Mouse (Mus musculus): ENCODE results near the gene Hlf. TPM values are rescaled to one million over a fixed set of nuclear protein-coding genes. Genes with fewer than 3 reads are reported as not detected.

Gene Hlf
- polyA plus RNA-seq (2015; fragmentation: Nextera tagmentation; extraction: Ambion mirVana) = 6.6 and 6.9 TPM in 2 replicates

DNA sequence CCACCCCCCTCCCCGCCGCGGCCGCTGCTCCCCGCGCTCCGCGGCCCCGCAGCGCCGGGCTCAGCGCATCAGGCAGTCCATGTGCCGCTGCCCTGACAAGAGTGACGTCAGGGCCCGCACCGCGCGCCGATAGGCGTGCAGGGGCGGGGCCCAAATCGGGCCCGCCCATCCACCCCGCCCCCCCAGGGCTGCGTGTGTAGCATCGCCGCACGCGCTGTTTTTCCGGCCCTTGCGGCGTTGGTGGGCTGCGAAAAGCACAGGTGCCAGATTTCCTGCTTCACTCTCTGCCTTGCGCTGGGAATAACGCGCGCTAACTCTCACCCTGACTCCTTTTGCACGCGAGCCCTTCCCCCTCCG is at the start of gene Hlf:
Hlf (minus strand) TSS at position 79 of the 357 bp plus-strand sequence.
- Histone ChIP-seq H3K9ac (ENCODE audit: low read depth, low read length) (peak within 1 kb of the TSS; percentile 69), H3K9me3 (replicated peaks; ENCODE audit: control insufficient read depth, low read length, poor library complexity, severe bottlenecking) (no peaks in the 10 kb centered on the region), H3K27me3 (ENCODE audit: control insufficient read depth, insufficient read depth, low read depth, low read length) (peaks cover 12% of the 10 kb centered on the region), H3K27ac (ENCODE audit: low read length) (peak within 1 kb of the TSS; percentile 51; the same call in 1 of the 2 replicates), H3K4me3 (ENCODE audit: low read depth, low read length) (peak within 1 kb of the TSS; percentile 60), H3K4me2 (ENCODE audit: low read length) (peak within 1 kb of the TSS; percentile 99), H3K4me1 (ENCODE audit: control insufficient read depth, insufficient read depth, low read length) (peaks cover 14% of the 10 kb centered on the region; the same call in 1 of the 2 replicates), H3K36me3 (ENCODE audit: control insufficient read depth, insufficient read depth, low read length) (no peaks in the 10 kb centered on the region)
- WGBS = 0% methylated on average over 27 of the region's 40 CpGs
- peak; percentile 95 for ATAC-seq

DNA sequence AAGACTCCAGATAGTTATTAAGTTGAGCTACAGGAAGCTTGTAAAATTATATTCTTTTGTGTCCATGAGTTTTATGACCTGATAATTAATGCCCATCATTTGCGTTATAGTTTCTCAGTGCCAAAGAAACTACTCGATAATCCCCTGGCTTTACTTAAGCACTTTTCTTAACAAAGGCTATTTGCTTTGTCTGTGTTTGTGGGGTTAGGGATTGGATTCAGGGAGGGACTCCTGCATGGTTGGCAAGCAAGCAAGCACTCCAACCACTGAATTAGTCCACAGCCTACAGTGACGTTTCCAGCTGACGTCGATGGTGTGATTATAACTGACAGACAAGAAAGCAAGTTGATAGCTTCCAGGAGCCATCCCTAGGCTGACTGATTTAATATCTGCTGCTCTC is 48.1 kb upstream of the Hlf start:
- Histone ChIP-seq H3K4me3 (ENCODE audit: low read depth, low read length) (no peak overlapping the region), H3K4me1 (ENCODE audit: control insufficient read depth, insufficient read depth, low read length) (no peaks in the 10 kb centered on the region), H3K27ac (ENCODE audit: low read length) (no peak overlapping the region), H3K4me2 (ENCODE audit: low read length) (no peak overlapping the region), H3K9me3 (replicated peaks; ENCODE audit: control insufficient read depth, low read length, poor library complexity, severe bottlenecking) (no peaks in the 10 kb centered on the region), H3K9ac (ENCODE audit: low read depth, low read length) (no peak overlapping the region), H3K27me3 (ENCODE audit: control insufficient read depth, insufficient read depth, low read depth, low read length) (no peaks in the 10 kb centered on the region), H3K36me3 (ENCODE audit: control insufficient read depth, insufficient read depth, low read length) (no peaks in the 10 kb centered on the region)
- WGBS = 56% methylated on average over 5 of the region's 5 CpGs
- ATAC-seq = no peak

DNA sequence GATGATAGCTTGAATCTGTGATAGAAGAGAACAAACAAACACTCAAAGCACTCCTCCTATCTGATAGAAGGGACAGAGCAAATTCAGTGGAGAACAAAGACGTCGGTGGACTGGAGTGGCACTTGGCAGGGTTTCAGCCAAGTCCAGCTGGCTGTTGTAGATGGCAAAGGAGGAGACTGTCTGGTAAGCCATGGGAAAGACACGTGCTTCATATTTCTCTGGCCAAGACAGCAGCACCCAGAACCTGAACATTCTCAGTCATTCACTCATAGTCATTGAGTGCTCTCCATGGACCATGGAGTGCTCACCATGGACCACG is 34.5 kb upstream of the Hlf start:
- Histone ChIP-seq H3K4me2 (ENCODE audit: low read length) (no peak overlapping the region), H3K27me3 (ENCODE audit: control insufficient read depth, insufficient read depth, low read depth, low read length) (peaks cover 2% of the 10 kb centered on the region), H3K36me3 (ENCODE audit: control insufficient read depth, insufficient read depth, low read length) (no peaks in the 10 kb centered on the region), H3K4me1 (ENCODE audit: control insufficient read depth, insufficient read depth, low read length) (peaks cover 3% of the 10 kb centered on the region; the same call in 1 of the 2 replicates), H3K27ac (ENCODE audit: low read length) (no peak overlapping the region), H3K4me3 (ENCODE audit: low read depth, low read length) (no peak overlapping the region), H3K9me3 (replicated peaks; ENCODE audit: control insufficient read depth, low read length, poor library complexity, severe bottlenecking) (no peaks in the 10 kb centered on the region), H3K9ac (ENCODE audit: low read depth, low read length) (no peak overlapping the region)
- WGBS = 91% methylated on average over 4 of the region's 4 CpGs
- no peak for ATAC-seq

DNA sequence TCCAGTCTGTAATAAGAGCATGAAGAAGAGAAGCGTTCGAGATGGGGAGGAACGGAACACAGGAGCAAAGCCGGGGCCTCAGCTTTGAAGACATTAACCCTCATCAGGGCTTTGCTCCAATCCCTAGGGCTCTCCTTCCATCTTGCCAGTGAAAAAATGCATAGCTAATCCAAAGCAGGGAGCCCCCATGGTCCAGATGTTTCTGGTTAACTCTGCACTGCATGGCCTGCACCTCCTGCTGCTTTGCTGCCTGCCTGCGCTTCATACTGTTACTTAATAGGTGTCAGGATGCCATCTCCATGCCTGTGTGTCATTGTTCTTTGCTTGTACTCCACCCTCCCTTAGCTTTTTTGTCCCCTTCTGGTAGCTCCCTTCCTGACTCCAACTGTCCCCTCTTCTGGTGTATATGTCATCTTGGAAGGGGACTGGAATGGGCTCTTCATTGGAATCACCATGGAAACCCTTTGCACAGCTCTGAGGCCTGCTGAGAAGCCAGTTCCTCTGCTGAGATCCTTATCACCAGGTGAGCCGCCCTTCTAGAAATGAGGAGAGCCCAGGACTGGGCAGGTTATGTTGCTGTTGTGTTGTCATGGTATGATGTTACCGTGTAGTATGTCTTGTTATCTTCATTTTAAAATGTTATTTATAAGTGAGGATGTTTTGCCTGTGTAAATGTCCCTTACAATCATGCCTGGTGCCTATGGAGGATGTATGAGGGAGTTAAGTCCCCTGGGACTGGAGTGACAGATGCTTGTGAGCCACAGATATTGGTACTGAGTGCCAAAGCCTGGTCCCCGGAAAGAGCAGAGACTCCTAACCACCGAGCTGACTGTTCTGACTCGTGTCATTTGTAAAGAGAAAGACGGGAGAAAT is 33.9 kb upstream of the Hlf start:
- no peak for ATAC-seq
- WGBS = 75% methylated on average over 11 of the region's 11 CpGs
- Histone ChIP-seq H3K9ac (ENCODE audit: low read depth, low read length) (no peak overlapping the region), H3K4me2 (ENCODE audit: low read length) (no peak overlapping the region), H3K4me1 (ENCODE audit: control insufficient read depth, insufficient read depth, low read length) (peaks cover 3% of the 10 kb centered on the region; the same call in 1 of the 2 replicates), H3K27me3 (ENCODE audit: control insufficient read depth, insufficient read depth, low read depth, low read length) (peaks cover 5% of the 10 kb centered on the region), H3K4me3 (ENCODE audit: low read depth, low read length) (no peak overlapping the region), H3K9me3 (replicated peaks; ENCODE audit: control insufficient read depth, low read length, poor library complexity, severe bottlenecking) (no peaks in the 10 kb centered on the region), H3K27ac (ENCODE audit: low read length) (no peak overlapping the region), H3K36me3 (ENCODE audit: control insufficient read depth, insufficient read depth, low read length) (no peaks in the 10 kb centered on the region)

DNA sequence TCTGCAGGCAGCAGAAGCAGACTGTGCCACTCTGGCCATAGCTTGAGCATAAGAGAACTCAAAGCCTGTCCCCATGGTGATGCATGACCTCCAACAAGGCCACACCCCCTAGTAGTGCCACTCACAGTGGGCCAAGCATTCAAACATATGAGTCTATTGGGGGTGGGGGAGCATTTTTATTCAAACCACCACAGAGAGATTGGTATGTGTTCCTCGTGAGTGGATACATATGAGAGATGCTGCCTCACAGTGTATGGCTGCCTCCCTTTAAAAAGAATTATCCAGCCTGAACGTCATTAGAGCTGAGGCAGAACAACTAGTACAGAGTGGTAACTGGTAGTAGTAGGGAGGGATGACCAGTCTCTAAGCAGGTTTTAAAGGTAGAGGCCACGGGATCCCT is 33.2 kb upstream of the Hlf start:
- ATAC-seq = no peak
- WGBS = 58% methylated on average over 3 of the region's 3 CpGs
- Histone ChIP-seq H3K27ac (ENCODE audit: low read length) (no peak overlapping the region), H3K36me3 (ENCODE audit: control insufficient read depth, insufficient read depth, low read length) (no peaks in the 10 kb centered on the region), H3K4me3 (ENCODE audit: low read depth, low read length) (no peak overlapping the region), H3K9me3 (replicated peaks; ENCODE audit: control insufficient read depth, low read length, poor library complexity, severe bottlenecking) (no peaks in the 10 kb centered on the region), H3K9ac (ENCODE audit: low read depth, low read length) (no peak overlapping the region), H3K4me1 (ENCODE audit: control insufficient read depth, insufficient read depth, low read length) (peaks cover 3% of the 10 kb centered on the region; the same call in 1 of the 2 replicates), H3K4me2 (ENCODE audit: low read length) (no peak overlapping the region), H3K27me3 (ENCODE audit: control insufficient read depth, insufficient read depth, low read depth, low read length) (peaks cover 5% of the 10 kb centered on the region)

DNA sequence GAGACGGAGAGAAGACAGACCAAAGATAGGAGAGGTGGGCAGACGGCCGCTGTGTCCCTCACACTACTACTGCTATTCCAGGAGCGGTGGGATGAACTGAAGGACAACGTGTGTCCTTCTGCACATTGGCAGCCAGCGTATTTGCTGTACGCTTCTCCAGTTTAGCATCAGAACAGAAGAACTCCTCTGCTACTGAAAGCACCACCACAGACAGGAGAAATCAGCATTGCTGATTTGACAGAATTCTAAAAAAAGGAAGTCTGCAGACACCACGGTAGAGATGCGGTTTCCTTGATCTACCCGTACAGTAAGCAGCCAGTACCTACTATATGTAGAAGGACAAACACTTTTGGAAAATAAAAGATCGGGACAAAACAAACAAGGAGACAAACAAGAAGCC is 29.0 kb upstream of the Hlf start:
- no peaks in the 10 kb centered on the region for H3K9me3 ChIP-seq (replicated peaks; ENCODE audit: control insufficient read depth, low read length, poor library complexity, severe bottlenecking)
- 93% methylated on average over 11 of the region's 11 CpGs for WGBS
- peaks cover 8% of the 10 kb centered on the region for H3K27me3 ChIP-seq (ENCODE audit: control insufficient read depth, insufficient read depth, low read depth, low read length)
- H3K27ac ChIP-seq (ENCODE audit: low read length) = no peak overlapping the region
- no peak overlapping the region for H3K4me3 ChIP-seq (ENCODE audit: low read depth, low read length)
- H3K4me2 ChIP-seq (ENCODE audit: low read length) = no peak overlapping the region
- no peaks in the 10 kb centered on the region for H3K36me3 ChIP-seq (ENCODE audit: control insufficient read depth, insufficient read depth, low read length)
- H3K9ac ChIP-seq (ENCODE audit: low read depth, low read length) = no peak overlapping the region
- H3K4me1 ChIP-seq (ENCODE audit: control insufficient read depth, insufficient read depth, low read length) = peaks cover 10% of the 10 kb centered on the region; the same call in 1 of the 2 replicates
- no peak for ATAC-seq

DNA sequence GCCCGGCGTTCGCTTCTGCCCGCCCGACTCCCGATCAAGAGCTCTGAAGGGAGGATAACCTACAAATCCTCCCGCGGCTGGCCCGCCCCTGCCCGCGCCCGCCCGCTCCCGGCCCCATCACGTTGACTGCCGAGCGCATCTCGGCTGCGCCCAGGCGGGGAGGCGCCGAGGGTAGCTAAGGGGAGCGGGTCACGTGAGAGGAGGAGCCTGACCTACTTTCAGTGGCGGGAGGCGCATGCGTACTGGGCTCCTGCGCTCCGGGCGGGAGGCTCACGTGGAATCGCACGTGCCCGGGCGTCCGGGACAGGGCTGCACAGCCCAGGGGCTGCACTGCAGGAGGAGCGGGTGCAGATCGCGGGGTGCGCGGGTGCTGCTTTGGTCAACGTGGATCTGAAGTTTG is 27.2 kb upstream of the Hlf start:
- H3K4me3 ChIP-seq (ENCODE audit: low read depth, low read length) = peak overlapping the region; percentile 46
- no peak overlapping the region for H3K27ac ChIP-seq (ENCODE audit: low read length)
- ATAC-seq = peak; percentile 99
- no peaks in the 10 kb centered on the region for H3K36me3 ChIP-seq (ENCODE audit: control insufficient read depth, insufficient read depth, low read length)
- 0% methylated on average over 42 of the region's 42 CpGs for WGBS
- peaks cover 6% of the 10 kb centered on the region; the same call in 1 of the 2 replicates for H3K4me1 ChIP-seq (ENCODE audit: control insufficient read depth, insufficient read depth, low read length)
- peaks cover 8% of the 10 kb centered on the region for H3K27me3 ChIP-seq (ENCODE audit: control insufficient read depth, insufficient read depth, low read depth, low read length)
- no peaks in the 10 kb centered on the region for H3K9me3 ChIP-seq (replicated peaks; ENCODE audit: control insufficient read depth, low read length, poor library complexity, severe bottlenecking)
- H3K9ac ChIP-seq (ENCODE audit: low read depth, low read length) = peak overlapping the region; percentile 59
- peak overlapping the region; percentile 95 for H3K4me2 ChIP-seq (ENCODE audit: low read length)

DNA sequence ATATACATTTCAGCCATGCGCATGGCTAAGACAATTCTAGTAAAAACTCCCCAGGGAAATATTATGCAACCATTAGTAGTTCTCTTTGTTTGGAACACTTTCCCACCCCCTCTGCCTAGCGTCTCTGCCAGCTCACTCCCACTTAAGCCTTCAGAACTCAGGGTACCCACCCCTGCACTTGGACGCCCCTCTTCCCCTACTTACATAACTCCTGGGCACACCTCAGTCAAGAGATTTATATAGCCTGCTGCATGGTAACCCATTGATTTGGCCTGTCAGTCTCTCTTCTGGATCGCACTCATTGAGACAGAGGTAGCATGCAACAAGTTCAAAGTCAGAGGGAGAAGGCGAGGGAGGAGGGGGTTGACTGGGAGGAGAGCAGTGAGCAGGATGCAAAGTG is 26.3 kb upstream of the Hlf start:
- Histone ChIP-seq H3K4me1 (ENCODE audit: control insufficient read depth, insufficient read depth, low read length) (peaks cover 6% of the 10 kb centered on the region; the same call in 1 of the 2 replicates), H3K27me3 (ENCODE audit: control insufficient read depth, insufficient read depth, low read depth, low read length) (peaks cover 8% of the 10 kb centered on the region), H3K27ac (ENCODE audit: low read length) (no peak overlapping the region), H3K4me2 (ENCODE audit: low read length) (no peak overlapping the region), H3K9me3 (replicated peaks; ENCODE audit: control insufficient read depth, low read length, poor library complexity, severe bottlenecking) (no peaks in the 10 kb centered on the region), H3K4me3 (ENCODE audit: low read depth, low read length) (no peak overlapping the region), H3K9ac (ENCODE audit: low read depth, low read length) (no peak overlapping the region), H3K36me3 (ENCODE audit: control insufficient read depth, insufficient read depth, low read length) (no peaks in the 10 kb centered on the region)
- no peak for ATAC-seq
- WGBS = 80% methylated on average over 5 of the region's 5 CpGs

DNA sequence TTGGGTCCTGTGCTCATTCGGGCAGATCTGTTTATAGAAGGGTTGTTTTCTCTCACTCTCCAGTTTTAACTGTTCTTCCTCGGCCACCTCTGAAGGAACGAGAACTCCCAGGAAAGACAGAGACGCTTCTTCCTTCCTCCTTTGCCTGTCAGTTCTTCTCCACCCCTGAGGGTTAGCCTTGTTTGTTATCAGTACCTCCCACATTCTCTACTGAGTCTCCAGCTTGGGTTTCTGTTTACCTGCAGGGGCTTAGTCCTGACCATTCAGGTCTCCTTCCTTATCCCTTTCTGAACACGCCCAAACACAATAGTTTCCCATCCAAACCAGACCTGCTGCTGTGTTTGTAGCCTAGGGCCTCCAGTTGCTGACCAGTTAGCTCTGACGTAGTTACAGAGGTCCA is 8.2 kb upstream of the Hlf start:
- Histone ChIP-seq H3K4me1 (ENCODE audit: control insufficient read depth, insufficient read depth, low read length) (no peaks in the 10 kb centered on the region), H3K9ac (ENCODE audit: low read depth, low read length) (no peak overlapping the region), H3K4me2 (ENCODE audit: low read length) (no peak overlapping the region), H3K27ac (ENCODE audit: low read length) (no peak overlapping the region), H3K36me3 (ENCODE audit: control insufficient read depth, insufficient read depth, low read length) (no peaks in the 10 kb centered on the region), H3K27me3 (ENCODE audit: control insufficient read depth, insufficient read depth, low read depth, low read length) (no peaks in the 10 kb centered on the region), H3K4me3 (ENCODE audit: low read depth, low read length) (no peak overlapping the region), H3K9me3 (replicated peaks; ENCODE audit: control insufficient read depth, low read length, poor library complexity, severe bottlenecking) (no peaks in the 10 kb centered on the region)
- no peak for ATAC-seq
- WGBS = 55% methylated on average over 6 of the region's 6 CpGs

All from midbrain, embryonic 16.5 days (tissue).